Mouse (Mus musculus): ENCODE results near the gene Fads3.

Fads3 gene

DNA sequence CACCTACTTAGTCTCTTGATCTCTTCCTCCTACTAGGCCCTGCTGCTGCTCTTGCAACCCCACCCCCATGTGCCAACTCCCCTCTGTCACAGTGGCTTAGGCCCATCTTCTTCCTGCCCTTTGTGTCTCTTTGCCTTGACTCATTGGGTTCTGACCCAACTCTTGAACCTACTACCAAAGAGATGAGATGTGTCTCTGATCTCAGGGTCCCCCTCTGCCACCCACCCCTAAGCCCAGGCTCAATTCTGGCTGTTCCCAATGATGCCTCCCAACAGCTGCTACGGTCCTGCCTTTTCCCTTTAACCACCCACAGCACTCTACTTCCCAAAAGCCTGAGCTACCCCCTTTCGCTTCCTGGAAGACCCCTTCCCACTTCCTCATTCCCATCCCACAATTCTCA, 19.4 kb upstream of the Fads3 start:
- no peak for DNase-seq

DNA sequence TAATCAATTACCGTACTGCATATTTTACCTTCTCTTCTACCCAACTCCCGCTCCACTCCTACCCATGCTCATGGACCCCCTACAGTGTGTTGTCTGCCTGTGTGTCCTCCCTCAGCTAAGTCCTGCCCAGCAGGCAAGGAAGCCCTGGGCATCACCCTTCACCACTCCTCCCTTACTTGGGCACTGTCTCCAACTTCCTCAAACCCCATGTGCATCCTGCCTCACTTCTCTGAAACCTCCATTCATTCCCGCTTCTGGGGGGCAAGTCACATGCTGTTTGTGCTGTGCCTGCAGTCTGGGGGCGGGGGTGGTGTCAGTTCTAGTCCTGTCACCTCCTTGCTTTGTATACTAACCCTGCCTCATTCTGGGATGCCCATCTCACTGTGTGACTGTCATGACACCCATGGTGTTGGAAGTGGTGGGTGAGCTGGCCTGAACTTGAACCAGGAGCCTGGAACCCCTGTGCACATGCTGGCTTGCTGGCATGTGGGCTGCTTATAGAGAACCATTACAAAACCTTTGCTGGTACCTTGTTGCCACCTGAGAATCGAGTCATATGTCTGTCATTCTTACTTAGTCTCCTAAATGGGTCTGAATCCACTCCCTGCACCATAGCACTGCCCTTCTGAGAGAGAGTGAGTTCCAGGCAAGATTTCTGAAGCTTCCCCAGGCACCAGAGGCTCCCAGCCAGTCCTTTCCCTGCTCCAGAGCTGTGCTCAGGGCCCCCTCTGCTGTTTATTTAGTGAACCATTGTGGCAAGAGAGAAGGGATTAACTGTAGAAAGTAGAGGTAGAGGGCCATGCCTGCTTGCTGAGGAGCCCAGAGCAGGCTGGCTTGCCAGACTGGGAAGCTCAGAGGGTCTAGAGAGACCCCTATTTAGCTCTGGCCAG, 18.7 kb upstream of the Fads3 start:
- DNase-seq = peak; percentile 60

DNA sequence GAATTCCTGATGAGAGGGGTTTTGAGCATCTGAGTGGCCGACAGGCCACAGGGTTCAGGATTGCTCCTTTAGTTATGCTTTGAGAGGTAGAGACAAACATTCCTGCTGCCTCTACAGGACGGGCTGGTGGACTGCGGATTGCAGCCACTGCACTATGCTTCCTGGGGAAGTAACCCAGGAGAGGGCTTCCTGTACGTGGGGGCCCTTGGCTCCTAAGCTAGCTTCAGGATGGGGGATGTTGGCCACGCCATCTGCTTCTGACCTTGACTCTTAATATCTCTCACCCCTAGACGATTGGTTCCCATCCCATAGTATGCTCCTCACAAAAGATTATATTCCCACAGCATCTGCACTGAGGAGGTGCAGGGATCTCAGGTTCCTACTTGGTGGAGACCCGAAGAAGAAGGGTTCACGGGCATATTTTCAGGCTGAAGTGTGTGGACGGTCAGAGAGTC, 18.0 kb upstream of the Fads3 start:
- DNase-seq = no peak

DNA sequence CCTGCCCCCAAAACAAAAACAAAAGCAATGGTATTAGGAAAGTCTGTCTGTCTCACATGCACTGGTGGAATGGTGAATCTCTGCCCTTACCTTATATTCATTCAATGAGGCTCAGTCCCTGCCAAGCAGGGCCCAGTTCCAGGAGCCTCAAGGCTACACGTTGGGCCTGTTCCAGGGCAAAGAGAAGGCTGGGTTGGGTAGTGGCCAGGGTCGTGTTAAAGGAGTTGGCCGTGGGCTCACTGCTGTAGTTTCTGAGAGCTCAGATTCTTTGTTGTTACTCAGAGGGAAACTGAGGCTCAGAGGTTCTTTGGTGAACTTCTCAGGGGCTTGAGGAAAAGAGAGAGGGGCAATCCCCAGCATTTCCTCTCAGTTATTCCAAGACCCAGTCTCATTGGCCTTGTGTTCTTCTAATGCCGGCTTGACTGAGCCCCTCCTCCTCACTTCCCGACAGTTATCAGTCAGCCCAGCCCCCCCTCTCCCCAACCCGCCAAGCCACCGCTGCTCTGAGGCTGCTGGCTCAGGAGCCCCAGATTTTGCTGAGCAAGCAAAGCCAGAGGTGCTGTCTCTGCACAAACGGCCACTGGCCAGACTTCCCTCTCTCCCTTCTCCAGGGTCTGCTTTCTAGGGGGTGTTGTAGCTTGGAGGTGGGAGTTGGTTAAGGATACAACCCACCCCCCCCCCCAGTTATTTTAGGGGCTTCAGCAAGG, 16.0 kb upstream of the Fads3 start:
- no peak for DNase-seq

DNA sequence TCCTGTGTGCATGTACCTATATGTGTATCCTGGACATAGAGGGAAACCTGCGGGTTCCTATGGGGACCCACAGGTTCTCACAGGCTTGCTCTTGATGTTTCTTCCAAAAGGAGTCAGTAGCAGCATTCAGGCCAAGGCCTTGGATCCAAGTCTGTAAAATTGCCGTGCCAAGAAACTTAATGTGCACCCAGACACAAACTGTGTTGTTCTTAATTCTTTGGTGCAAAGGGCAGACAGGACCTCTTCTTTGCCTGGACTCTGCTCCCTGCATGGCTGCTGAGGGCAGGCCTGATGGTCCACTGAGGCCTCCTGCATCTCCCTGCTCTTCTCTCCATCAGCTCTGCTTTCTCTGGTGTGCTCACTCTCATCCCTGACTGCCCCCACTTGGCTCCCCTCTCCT, 11.6 kb upstream of the Fads3 start:
- DNase-seq = no peak

DNA sequence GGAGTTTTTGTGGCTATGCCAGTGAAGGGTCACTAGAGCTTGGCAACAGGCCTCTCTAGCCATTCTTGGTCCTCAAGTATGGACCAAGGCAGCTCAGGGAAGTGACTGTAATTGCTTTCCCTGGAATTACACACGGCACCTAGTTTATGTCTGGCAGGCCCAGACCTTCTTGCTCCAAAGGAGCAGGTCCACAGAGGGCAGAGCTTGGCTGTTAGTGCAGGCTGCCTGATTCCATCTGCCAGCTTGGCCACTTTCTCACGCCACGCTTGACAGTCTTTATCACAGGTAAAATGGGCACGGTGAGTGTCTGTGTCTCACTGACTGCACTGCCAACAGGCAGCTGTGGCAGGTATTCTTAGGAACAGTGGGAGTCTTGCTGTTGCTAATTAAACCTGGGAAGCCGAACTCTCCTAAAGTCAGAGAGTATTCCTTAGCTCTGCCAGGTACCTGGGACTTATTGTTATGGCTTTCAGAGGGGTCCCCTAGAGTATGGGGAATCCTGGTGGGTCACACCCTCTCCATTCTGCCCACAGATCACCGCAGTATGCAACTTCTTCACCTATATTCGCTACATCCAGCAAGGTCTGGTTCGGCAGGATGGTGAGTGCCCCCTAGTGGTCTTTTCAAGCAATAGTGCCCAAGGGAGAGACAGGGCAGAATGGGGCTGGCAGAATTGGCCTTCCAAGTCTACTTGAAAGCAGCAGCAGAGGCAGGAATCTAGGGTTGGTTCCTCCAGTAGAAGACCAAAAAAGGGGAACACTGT, 8.0 kb upstream of the Fads3 start:
- peak; percentile 77 for DNase-seq

DNA sequence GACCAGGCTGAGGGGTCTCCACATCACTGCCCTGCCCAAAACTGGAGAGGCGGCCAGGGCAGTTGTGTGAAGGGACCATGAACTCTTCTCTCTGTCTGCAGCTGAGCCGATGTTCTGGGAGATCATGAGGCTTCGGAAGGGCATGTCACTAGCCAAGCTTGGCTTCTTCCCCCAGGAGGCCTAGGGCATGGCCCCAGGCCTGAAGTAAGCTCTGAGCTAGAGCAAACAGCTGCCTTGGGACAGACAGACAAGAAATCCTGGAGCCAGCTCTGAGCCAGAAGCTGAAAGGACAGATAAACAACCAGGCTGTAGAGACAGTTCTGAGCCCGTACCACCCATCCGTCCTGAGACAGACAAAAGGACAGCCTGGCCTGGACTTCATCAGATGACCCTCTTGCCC, 7.0 kb upstream of the Fads3 start:
- no peak for DNase-seq

DNA sequence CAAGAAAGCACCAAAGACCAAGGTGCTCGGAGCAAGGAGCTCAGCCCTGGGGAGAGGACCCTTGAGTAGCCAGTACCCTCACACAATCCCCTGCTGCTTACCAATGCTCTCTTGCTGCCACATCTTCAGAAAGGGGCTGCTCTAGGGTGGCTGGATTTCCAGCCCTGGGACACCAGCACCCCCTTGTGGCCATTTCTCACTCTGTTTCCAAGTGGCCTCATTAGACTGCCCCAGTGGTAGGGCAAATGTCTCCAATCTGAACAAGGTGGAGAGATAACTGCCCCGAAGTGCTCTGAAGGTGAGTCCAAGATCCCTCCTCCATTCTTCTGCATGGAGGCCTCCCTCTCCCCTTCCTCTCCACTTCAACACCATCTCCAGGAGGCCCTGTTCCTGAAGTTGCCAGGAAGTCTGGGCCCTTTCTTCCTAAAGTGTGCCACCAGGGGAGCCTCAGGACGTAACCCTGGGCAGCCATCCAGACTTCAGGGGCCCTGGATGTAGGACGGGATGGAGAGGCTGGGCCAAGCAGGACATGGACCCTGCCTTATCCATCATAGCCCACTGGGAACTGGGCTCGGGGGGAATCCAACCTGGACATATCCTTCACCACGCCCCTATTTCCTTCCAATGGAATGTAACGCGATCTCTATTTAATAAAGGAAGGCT, 6.5 kb upstream of the Fads3 start:
- peak; percentile 92 for DNase-seq

DNA sequence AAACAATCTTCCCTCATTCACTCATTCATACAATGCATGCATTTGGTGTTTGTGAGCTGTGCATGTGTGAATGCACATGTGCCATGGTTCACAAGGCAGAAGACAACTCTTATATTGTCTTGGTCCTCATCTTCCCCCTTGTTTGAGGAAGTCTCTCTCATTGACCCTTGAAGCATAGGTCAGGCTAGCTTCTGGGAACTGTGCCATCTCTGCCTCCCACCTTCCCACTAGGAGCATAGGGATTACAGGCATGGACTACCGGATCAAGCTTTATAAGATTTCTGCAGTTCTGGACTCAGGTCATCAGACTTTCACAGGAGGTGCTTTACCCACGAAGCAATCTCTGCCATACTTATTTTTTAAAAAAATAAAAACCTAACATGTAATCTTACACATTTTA, 3.8 kb upstream of the Fads3 start:
- no peak for DNase-seq

DNA sequence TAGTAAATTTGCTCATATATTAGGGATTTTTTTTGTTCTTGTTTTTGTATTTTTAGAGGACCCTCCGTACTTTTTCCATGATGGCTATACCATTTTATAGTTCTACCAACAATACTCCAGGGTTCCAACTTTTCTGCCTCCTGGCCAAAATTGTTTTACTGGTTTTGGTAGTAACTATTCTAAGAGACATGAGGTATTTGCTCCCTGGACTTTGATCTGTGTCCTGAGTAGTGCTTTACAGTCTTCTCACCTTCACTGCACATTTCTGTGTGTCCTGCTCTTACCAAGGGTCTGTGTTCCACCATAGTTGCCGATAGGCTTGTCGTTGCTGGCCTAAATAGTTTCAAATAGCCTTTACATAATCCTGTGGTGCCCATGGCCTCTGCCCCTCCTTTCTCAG, 3.0 kb upstream of the Fads3 start:
- DNase-seq = no peak

DNA sequence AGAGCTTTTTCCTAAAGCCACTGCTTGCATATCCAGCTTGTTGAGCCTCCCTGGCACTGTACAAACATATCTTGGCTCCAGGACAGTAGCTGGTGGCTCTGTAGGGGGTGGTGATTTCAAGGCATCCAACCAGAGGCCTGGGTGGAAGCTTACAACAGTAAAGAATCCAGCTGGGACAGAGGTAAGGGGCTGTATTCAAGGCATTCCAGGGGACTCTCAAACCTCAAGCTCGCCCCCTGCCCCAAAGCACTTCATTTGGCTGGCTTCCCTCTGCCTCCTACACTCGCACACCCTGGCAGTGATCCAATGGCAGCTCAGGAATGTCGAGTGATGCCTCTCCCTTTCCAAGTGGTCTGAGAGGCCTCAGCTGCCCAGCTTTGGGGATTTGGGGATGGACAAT, 2.5 kb upstream of the Fads3 start:
- DNase-seq = peak; percentile 83

DNA sequence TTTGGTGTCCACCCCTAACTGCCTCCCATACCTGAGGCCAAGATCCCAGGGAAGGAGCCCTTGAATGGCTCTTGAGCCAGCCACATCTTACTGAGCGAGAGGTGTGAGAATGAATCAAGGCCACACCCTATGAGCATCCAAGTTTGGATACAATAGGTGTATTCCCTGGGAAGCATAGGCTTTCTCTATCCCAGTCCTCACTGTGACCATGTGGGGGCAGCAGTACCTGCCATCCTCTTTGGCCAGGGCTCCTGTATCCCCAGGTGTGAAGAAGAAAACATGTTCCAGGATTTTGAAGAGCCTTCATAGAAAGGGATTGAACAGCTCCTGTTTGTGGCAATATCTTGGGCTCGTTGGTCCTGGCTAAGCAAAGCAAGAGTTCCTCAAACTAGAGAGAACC, 1.8 kb upstream of the Fads3 start:
- peak; percentile 75 for DNase-seq

DNA sequence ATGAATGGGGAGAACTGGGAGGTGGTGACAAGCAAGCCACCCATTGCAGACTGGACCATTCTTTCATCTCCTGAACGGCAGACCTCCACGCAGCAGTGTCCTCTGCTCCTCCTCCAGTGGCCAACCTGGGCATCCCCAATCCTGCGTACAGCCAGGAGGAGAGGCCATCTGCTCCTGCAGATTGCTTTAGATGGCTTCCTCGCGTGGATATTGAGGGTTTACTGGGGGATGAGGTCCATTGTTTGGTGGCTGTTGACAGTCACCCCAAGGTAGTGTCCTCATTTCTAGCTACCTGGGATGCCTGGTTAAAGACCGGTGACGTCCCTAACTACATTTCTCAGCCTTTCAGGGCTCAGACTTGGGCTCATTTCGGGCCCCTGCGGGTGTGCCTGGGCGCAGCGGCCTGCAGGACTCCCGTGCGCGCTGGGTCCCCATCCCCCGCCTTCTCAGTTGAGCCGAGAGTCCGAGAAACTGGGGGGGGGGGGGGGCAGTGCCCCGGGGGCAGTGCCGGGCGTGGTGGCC, 442 bp upstream of the Fads3 start:
- DNase-seq = no peak

DNA sequence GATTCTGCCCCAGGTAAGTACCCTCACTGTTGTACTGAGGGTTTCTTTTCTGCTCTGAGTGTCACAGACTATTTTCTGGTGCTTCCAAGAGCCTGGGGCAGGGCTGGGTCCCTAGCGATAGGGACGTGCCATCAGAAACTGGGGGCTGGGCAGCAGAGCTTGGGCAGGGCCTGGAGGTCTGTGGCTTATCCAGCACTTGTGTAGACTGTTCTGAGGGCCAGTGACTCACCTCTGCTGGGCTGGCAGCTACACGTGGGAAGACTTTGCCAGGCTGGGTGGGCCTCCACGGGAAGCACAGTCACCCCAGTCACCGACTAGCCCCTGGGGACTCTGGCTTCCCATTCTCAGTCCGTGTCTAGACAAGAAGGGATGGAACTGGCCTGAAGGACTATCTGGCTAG, 863 bp downstream of the Fads3 start:
- peak; percentile 54 for DNase-seq

DNA sequence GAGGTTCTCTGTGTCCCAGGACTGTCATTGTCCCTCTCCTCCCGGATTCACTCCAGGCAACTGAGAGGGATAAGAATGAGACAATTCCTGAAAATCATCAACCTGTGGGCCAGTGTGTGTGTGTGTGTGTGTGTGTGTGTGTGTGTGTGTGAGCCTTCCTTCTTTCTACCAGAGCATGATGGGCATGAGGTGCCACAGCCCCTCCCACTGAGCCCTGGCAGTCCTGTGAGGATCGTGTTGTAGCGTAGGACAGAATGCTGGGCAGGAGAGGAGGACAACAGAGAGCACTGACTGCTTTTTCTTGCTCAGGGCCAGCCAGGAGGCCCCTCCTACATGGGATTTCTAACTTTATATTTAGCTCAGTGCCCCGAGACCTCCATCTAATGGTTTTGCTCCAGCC, 1.4 kb downstream of the Fads3 start:
- DNase-seq = no peak

DNA sequence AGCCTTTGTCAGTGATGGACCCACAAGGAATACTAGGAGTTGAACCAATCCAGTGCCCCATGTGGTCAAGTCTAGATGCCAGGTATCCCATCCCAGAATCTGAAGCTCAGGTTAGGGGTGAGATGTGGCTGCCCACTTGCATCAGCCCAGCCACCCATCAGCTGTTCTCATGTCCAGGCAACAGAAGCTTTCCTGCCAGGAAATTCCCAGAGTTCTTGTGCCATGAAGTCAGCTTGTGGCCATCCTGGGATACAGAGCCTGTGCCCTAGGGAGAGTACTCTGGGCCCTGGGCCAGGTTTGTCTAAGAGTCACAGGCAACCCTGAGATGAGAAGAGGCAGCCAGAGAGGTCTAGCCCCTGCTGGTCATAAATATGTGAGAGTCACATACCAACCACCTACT, 2.3 kb downstream of the Fads3 start:
- DNase-seq = peak; percentile 84

DNA sequence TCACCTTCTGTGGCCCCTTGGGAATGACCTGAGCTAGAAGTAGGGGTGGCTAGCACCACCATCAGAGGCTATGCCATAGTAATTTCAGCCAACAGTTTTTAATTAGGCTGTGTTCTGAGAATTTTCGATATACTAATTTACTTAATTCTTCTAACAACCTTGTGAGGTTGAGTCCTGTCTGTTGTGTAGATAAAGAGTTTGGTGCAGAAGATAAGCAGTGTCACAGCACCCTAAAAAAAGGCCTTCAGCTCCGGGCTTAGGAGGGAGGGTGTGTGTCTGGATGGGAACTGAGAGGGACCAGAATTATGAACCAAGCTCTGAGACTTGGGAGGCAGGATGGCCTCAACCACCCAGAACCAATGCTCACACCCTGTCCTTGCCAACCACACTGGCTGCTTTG, 4.3 kb downstream of the Fads3 start:
- no peak for DNase-seq

DNA sequence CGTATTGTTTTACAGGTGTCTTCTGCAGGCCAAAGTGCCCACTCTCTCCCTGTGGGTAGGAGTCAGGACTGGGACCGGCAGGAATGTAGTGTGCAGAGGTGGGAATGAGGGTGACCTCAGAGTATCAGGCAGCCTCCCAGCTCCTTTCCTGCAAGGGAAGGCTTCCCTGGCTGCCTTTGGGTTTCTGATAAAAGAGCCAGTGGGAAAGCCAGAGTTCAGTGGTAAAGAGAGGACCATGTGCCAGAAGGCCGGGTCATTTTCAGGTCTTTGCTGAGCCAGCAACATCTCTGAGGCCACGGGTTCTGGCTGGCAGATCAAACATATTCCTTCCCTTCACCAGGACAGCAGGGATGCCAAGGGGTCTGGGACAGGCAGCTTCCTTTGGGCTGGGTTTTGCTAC, 5.0 kb downstream of the Fads3 start:
- no peak for DNase-seq

DNA sequence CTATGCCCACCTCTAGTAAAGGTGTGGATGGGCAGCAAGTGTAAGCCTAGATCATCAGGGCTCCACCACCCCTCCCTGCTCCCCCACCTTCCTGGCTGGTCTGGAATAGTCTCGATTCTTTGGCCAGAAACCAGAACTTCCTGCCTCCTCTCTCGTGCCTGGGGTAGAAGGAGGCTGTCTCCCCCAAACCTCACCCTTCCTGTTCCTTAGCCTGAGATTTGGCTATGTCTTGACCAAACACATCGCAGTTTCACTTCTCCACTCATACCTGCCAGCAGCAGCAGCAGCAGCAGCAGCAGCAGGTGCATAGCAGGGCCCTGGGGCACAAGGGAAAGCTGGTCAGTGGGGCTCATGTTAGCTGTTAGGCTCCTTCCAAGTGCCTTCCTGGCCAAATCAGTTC, 5.6 kb downstream of the Fads3 start:
- no peak for DNase-seq

DNA sequence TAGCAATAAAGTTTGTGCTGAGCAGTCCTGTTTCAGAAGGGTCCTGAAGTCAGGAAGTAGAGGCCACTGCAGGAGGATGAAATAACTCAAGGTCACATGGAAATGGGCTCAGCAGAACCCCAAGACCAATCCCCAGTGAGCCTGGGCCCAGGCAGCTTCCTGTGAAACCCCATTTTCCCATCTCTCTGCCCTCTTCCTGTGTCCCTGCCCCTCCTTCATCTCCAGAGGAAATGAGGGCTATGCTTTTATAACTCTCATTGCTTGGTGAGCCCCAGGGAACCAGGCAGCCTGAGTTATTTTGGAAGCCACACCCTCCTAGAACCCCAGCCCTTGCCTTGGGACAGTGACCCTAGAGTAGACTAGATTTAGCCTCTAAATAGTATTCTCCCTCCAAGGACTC, 8.2 kb downstream of the Fads3 start:
- no peak for DNase-seq

DNA sequence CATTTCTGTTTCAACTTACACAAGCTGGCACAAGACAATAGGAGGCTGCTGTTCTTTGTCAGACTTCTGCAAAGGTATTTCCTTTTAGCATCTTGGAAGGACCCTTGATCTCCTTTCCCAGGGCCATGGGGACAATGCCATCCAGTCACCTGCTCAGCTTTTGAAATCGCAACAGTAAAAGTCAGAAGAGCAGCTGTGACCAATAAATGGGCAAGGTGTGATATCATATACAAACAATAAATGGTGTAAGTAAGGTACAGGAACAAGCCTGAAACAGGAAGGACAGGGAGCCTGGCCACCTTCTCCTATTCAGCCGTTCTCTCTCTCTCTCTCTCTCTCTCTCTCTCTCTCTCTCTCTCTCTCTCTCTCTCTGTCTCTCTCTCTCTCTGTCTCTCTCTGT, 9.1 kb downstream of the Fads3 start:
- no peak for DNase-seq

DNA sequence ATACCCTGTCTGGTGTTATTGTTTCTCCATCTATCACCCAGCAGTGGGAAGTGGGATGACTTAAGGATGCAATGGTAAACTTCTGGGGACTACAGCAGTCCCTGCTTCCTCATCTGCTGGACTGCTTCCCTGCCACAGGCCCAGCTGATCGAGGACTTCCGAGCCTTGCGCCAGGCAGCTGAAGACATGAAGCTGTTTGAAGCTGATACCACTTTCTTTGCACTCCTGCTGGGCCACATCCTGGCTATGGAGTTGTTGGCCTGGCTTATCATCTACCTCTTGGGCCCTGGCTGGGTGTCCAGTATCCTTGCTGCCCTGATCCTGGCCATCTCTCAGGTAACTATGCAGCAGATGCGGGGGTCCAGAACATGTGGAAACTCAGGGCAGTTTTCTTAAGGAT, 11.3 kb downstream of the Fads3 start:
- DNase-seq = no peak

Measured in lung, postnatal 36 days (tissue).